Comparison of ENCODE assay signal across 7 mouse cellular contexts in genomic region chr10:60001663-60002062, GRCm38 (mm10). TPM values are rescaled to one million over a fixed set of nuclear protein-coding genes. Genes with fewer than 3 reads are reported as not detected.
A peak's percentile ranks its signal among the peaks of the same experiment; 100 is the strongest.
DNase-seq lines count a peak whose midpoint lies in the region; ATAC-seq and TF ChIP-seq lines count a peak whose summit lies in the region.
"Not testable (repeated sequence)": the region's sequence is repeated elsewhere in the genome, so short reads cannot be mapped to it uniquely, and the experiment has no call there.

No protein-coding gene starts in this region.

- not testable (repeated sequence) for H3K27me3 ChIP-seq in embryonic facial prominence, embryonic 11.5 days (ENCODE audit: control insufficient read depth, insufficient read depth, low read length); forebrain, embryonic 16.5 days (replicated peaks; ENCODE audit: control insufficient read depth, insufficient read depth, low read length); hindbrain, embryonic 10.5 days (ENCODE audit: insufficient read depth, poor library complexity, severe bottlenecking); kidney, adult 2 months (replicated peaks; ENCODE audit: control insufficient read depth, insufficient read depth, low read length); limb, embryonic 14.5 days (ENCODE audit: control insufficient read depth, insufficient read depth, low read length); neural tube, embryonic 13.5 days

- H3K79me2 ChIP-seq in macrophage (ENCODE audit: inconsistent target), result peaks cover 54% of the 10 kb centered on the region

- H3K4me1 ChIP-seq in embryonic facial prominence, embryonic 11.5 days (ENCODE audit: control insufficient read depth, insufficient read depth, low read length); kidney, adult 2 months (ENCODE audit: control insufficient read depth, insufficient read depth, low read length); limb, embryonic 14.5 days (ENCODE audit: control insufficient read depth, insufficient read depth, low read length): not testable (repeated sequence)
- H3K4me1 ChIP-seq in forebrain, embryonic 16.5 days (replicated peaks; ENCODE audit: control insufficient read depth, insufficient read depth, low read length), result peaks cover 16% of the 10 kb centered on the region
- peaks cover 21% of the 10 kb centered on the region for H3K4me1 ChIP-seq in hindbrain, embryonic 10.5 days (replicated peaks)
- H3K4me1 ChIP-seq in neural tube, embryonic 13.5 days (replicated peaks), result peaks cover 23% of the 10 kb centered on the region

- not testable (repeated sequence) for H3K9ac ChIP-seq in embryonic facial prominence, embryonic 11.5 days (replicated peaks; ENCODE audit: low read length); forebrain, embryonic 16.5 days (replicated peaks; ENCODE audit: low read depth, low read length); limb, embryonic 14.5 days (ENCODE audit: low read depth, low read length, severe bottlenecking)
- peak overlapping the region; percentile 75 for H3K9ac ChIP-seq in neural tube, embryonic 13.5 days

- H3K4me3 ChIP-seq in embryonic facial prominence, embryonic 11.5 days (ENCODE audit: low read depth, low read length), result peak overlapping the region; percentile 54; the same call in 1 of the 2 replicates
- H3K4me3 ChIP-seq in forebrain, embryonic 16.5 days (replicated peaks; ENCODE audit: low read length); kidney, adult 2 months (ENCODE audit: insufficient read depth, low read depth, low read length): not testable (repeated sequence)
- peak overlapping the region; percentile 75 for H3K4me3 ChIP-seq in hindbrain, embryonic 10.5 days
- peak overlapping the region; percentile 61 for H3K4me3 ChIP-seq in limb, embryonic 14.5 days (replicated peaks; ENCODE audit: low read length)
- H3K4me3 ChIP-seq in macrophage (ENCODE audit: inconsistent target), result peak overlapping the region; percentile 87
- peak overlapping the region; percentile 70 for H3K4me3 ChIP-seq in neural tube, embryonic 13.5 days

- not testable (repeated sequence) for DNase-seq in embryonic facial prominence, embryonic 11.5 days (ENCODE audit: low spot score); hindbrain, embryonic 10.5 days (ENCODE audit: low spot score); limb, embryonic 14.5 days (ENCODE audit: low spot score)
- DNase-seq in kidney, adult 2 months, result peak; percentile 70

- not testable (repeated sequence) for TF ChIP-seq POLR2A in kidney, adult 2 months (IDR thresholded peaks at IDR 0.05; ENCODE audit: low read depth, low read length); limb, embryonic 14.5 days (IDR thresholded peaks at IDR 0.05; ENCODE audit: borderline replicate concordance, extremely low read depth, insufficient read depth, insufficient read length)

- H3K27ac ChIP-seq in embryonic facial prominence, embryonic 11.5 days (replicated peaks; ENCODE audit: low read depth, low read length); forebrain, embryonic 16.5 days (ENCODE audit: low read length); hindbrain, embryonic 10.5 days; limb, embryonic 14.5 days (replicated peaks; ENCODE audit: low read depth, low read length); macrophage; neural tube, embryonic 13.5 days (replicated peaks): not testable (repeated sequence)
- peak overlapping the region; percentile 43 for H3K27ac ChIP-seq in kidney, adult 2 months (ENCODE audit: insufficient read depth, low read depth, low read length)

- 82% methylated on average over 8 of the region's 8 CpGs for WGBS in embryonic facial prominence, embryonic 11.5 days
- WGBS in forebrain, embryonic 16.5 days, result 84% methylated on average over 8 of the region's 8 CpGs
- 86% methylated on average over 8 of the region's 8 CpGs for WGBS in hindbrain, embryonic 10.5 days
- WGBS in kidney, adult 2 months, result 47% methylated on average over 8 of the region's 8 CpGs
- 69% methylated on average over 8 of the region's 8 CpGs for WGBS in limb, embryonic 14.5 days
- 86% methylated on average over 7 of the region's 8 CpGs for WGBS in macrophage (ENCODE audit: missing documents)
- 78% methylated on average over 8 of the region's 8 CpGs for WGBS in neural tube, embryonic 13.5 days

- H3K9me3 ChIP-seq in embryonic facial prominence, embryonic 11.5 days (replicated peaks; ENCODE audit: control insufficient read depth, low read length); forebrain, embryonic 16.5 days (ENCODE audit: control insufficient read depth, low read length); hindbrain, embryonic 10.5 days; limb, embryonic 14.5 days (ENCODE audit: control insufficient read depth, low read length); neural tube, embryonic 13.5 days: not testable (repeated sequence)

- H3K36me3 ChIP-seq in embryonic facial prominence, embryonic 11.5 days (replicated peaks; ENCODE audit: control insufficient read depth, insufficient read depth, low read depth, low read length); forebrain, embryonic 16.5 days (ENCODE audit: control insufficient read depth, insufficient read depth); kidney, adult 2 months (ENCODE audit: control insufficient read depth, insufficient read depth, low read length); macrophage (ENCODE audit: inconsistent target); neural tube, embryonic 13.5 days: not testable (repeated sequence)
- peaks cover 32% of the 10 kb centered on the region for H3K36me3 ChIP-seq in hindbrain, embryonic 10.5 days
- H3K36me3 ChIP-seq in limb, embryonic 14.5 days (ENCODE audit: control insufficient read depth, insufficient read depth, low read length), result peaks cover 12% of the 10 kb centered on the region

- TF ChIP-seq CTCF in kidney, adult 2 months (conservative IDR thresholded peaks at IDR 0.05; ENCODE audit: insufficient read depth, insufficient read length, low read depth, low read length), result not testable (repeated sequence)

- ATAC-seq in embryonic facial prominence, embryonic 11.5 days (replicated peaks; ENCODE audit: insufficient number of reproducible peaks, low FRiP score, low TSS enrichment, low read depth); forebrain, embryonic 16.5 days; limb, embryonic 14.5 days (ENCODE audit: low FRiP score, low read depth); neural tube, embryonic 13.5 days (ENCODE audit: low read depth): not testable (repeated sequence)

- peak overlapping the region; percentile 72 for H3K4me2 ChIP-seq in embryonic facial prominence, embryonic 11.5 days (ENCODE audit: low read depth, low read length)
- peak overlapping the region; percentile 62 for H3K4me2 ChIP-seq in forebrain, embryonic 16.5 days (ENCODE audit: low read length)
- peak overlapping the region; percentile 75 for H3K4me2 ChIP-seq in limb, embryonic 14.5 days (replicated peaks; ENCODE audit: low read depth, low read length, severe bottlenecking)
- peak overlapping the region; percentile 81 for H3K4me2 ChIP-seq in neural tube, embryonic 13.5 days

RNA-seq across cellular contexts. Expression of gene Ascc1, which starts 0.9 kb away (rescaled TPM):
- 43.9 and 48.7 TPM in 2 replicates for polyA plus RNA-seq in embryonic facial prominence, embryonic 11.5 days (2014; fragmentation: Nextera tagmentation; extraction: Ambion mirVana)
- polyA plus RNA-seq in forebrain, embryonic 16.5 days (2015; fragmentation: Nextera tagmentation; extraction: Ambion mirVana), result 45.1 and 50.0 TPM in 2 replicates
- polyA plus RNA-seq in hindbrain, embryonic 10.5 days (2016; fragmentation: Nextera tagmentation; extraction: Ambion mirVana), result 35.8 and 37.0 TPM in 2 replicates
- polyA plus RNA-seq in kidney, adult 2 months (2012; rRNA removed), result 106 and 132 TPM in 2 replicates
- polyA plus RNA-seq in limb, embryonic 14.5 days (2012; rRNA removed), result 29.4 and 32.9 TPM in 2 replicates
- polyA plus RNA-seq in limb, embryonic 14.5 days (2014; fragmentation: Nextera tagmentation; extraction: Ambion mirVana), result 41.2 and 45.4 TPM in 2 replicates
- 10 to 100 TPM in 17 of 26 experiments, 1 to 10 TPM in 9; 2.1 to 19.5 (median 13.4) TPM for total RNA-seq in macrophage (2018; cell fraction: chromatin; rRNA removed)
- 10 to 100 TPM; 13.3 to 20.7 (median 15.9) TPM for total RNA-seq in macrophage (2018; cell fraction: cytosol; rRNA removed)
- total RNA-seq in macrophage (2018; cell fraction: nucleus; rRNA removed), result 10 to 100 TPM in 6 of 26 experiments, 1 to 10 TPM in 20; 3.5 to 14.3 (median 8.5) TPM
- 14.4 to 20.2 TPM (median 19.0 TPM) in 3 replicates for polyA plus RNA-seq in macrophage (2018)
- 41.7 and 44.5 TPM in 2 replicates for polyA plus RNA-seq in neural tube, embryonic 13.5 days (2015; fragmentation: Nextera tagmentation; extraction: Ambion mirVana)

RNA-seq across cellular contexts. Expression of gene Anapc16, which starts 1.3 kb away (rescaled TPM):
- 88.7 and 93.8 TPM in 2 replicates for polyA plus RNA-seq in embryonic facial prominence, embryonic 11.5 days (2014; fragmentation: Nextera tagmentation; extraction: Ambion mirVana)
- 112 and 115 TPM in 2 replicates for polyA plus RNA-seq in forebrain, embryonic 16.5 days (2015; fragmentation: Nextera tagmentation; extraction: Ambion mirVana)
- 111 and 114 TPM in 2 replicates for polyA plus RNA-seq in hindbrain, embryonic 10.5 days (2016; fragmentation: Nextera tagmentation; extraction: Ambion mirVana)
- polyA plus RNA-seq in kidney, adult 2 months (2012; rRNA removed), result 84.8 and 100 TPM in 2 replicates
- 105 and 109 TPM in 2 replicates for polyA plus RNA-seq in limb, embryonic 14.5 days (2012; rRNA removed)
- polyA plus RNA-seq in limb, embryonic 14.5 days (2014; fragmentation: Nextera tagmentation; extraction: Ambion mirVana), result 110 and 114 TPM in 2 replicates
- 10 to 100 TPM in 24 of 26 experiments, 1 to 10 TPM in 2; 5.2 to 61.8 (median 23.2) TPM for total RNA-seq in macrophage (2018; cell fraction: chromatin; rRNA removed)
- total RNA-seq in macrophage (2018; cell fraction: cytosol; rRNA removed), result 10 to 100 TPM; 25.3 to 57.2 (median 43.1) TPM
- 10 to 100 TPM in 25 of 26 experiments, 1 to 10 TPM in 1; 8.3 to 47.4 (median 24.8) TPM for total RNA-seq in macrophage (2018; cell fraction: nucleus; rRNA removed)
- polyA plus RNA-seq in macrophage (2018), result 30.3 to 42.1 TPM (median 35.4 TPM) in 3 replicates
- 98.1 and 118 TPM in 2 replicates for polyA plus RNA-seq in neural tube, embryonic 13.5 days (2015; fragmentation: Nextera tagmentation; extraction: Ambion mirVana)

RNA-seq across cellular contexts. Expression of gene Ddit4, which starts 50.0 kb away (rescaled TPM):
- polyA plus RNA-seq in embryonic facial prominence, embryonic 11.5 days (2014; fragmentation: Nextera tagmentation; extraction: Ambion mirVana), result 6.3 and 6.9 TPM in 2 replicates
- 75.5 and 79.6 TPM in 2 replicates for polyA plus RNA-seq in forebrain, embryonic 16.5 days (2015; fragmentation: Nextera tagmentation; extraction: Ambion mirVana)
- polyA plus RNA-seq in hindbrain, embryonic 10.5 days (2016; fragmentation: Nextera tagmentation; extraction: Ambion mirVana), result 37.5 and 37.6 TPM in 2 replicates
- 21.1 and 21.6 TPM in 2 replicates for polyA plus RNA-seq in kidney, adult 2 months (2012; rRNA removed)
- polyA plus RNA-seq in limb, embryonic 14.5 days (2012; rRNA removed), result 117 and 138 TPM in 2 replicates
- 8.5 and 8.6 TPM in 2 replicates for polyA plus RNA-seq in limb, embryonic 14.5 days (2014; fragmentation: Nextera tagmentation; extraction: Ambion mirVana)
- total RNA-seq in macrophage (2018; cell fraction: chromatin; rRNA removed), result 1 to 10 TPM in 18 of 26 experiments, under 1 TPM in 5, not detected in 3; 0.55 to 7.6 (median 2.5) TPM
- total RNA-seq in macrophage (2018; cell fraction: cytosol; rRNA removed), result 1 to 10 TPM in 22 of 26 experiments, under 1 TPM in 4; 0.42 to 9.0 (median 3.0) TPM
- total RNA-seq in macrophage (2018; cell fraction: nucleus; rRNA removed), result 10 to 100 TPM in 1 of 26 experiments, 1 to 10 TPM in 23, under 1 TPM in 2; 0.77 to 10.4 (median 3.8) TPM
- 2.2 to 4.5 TPM (median 4.1 TPM) in 3 replicates for polyA plus RNA-seq in macrophage (2018)
- polyA plus RNA-seq in neural tube, embryonic 13.5 days (2015; fragmentation: Nextera tagmentation; extraction: Ambion mirVana), result 72.8 and 78.2 TPM in 2 replicates
